Comparison of ENCODE assay signal across 9 mouse cellular contexts in genomic region chr2:11391725-11392124, GRCm38 (mm10).
DNase-seq lines count a peak whose midpoint lies in the region; ATAC-seq lines count a peak whose summit lies in the region.
"Had no signal": no experiment of that assay in that cellular context is flagged by ENCODE, and none has a peak within 500 bp of the region (broad histone marks: within the 10 kb centered on the region; RNA-seq: fewer than 3 reads in every experiment).

No protein-coding gene starts in this region.

- H3K9me3 ChIP-seq in forebrain, embryonic 15.5 days = no peaks in the 10 kb centered on the region
- H3K9me3 ChIP-seq in neural tube, embryonic 13.5 days = no peaks in the 10 kb centered on the region
- H3K9me3 ChIP-seq: embryonic facial prominence, embryonic 13.5 days had no signal

- H3K36me3 ChIP-seq in forebrain, embryonic 15.5 days = no peaks in the 10 kb centered on the region
- no peaks in the 10 kb centered on the region for H3K36me3 ChIP-seq in neural tube, embryonic 13.5 days
- H3K36me3 ChIP-seq: embryonic facial prominence, embryonic 13.5 days had no signal

- H3K9ac ChIP-seq in forebrain, embryonic 15.5 days (replicated peaks) = no peak overlapping the region
- H3K9ac ChIP-seq in neural tube, embryonic 13.5 days = no peak overlapping the region
- H3K9ac ChIP-seq: embryonic facial prominence, embryonic 13.5 days had no signal

- peaks cover 8% of the 10 kb centered on the region; the same call in 1 of the 2 replicates for H3K4me1 ChIP-seq in forebrain, embryonic 15.5 days
- peaks cover 15% of the 10 kb centered on the region for H3K4me1 ChIP-seq in neural tube, embryonic 13.5 days (replicated peaks)
- H3K4me1 ChIP-seq: embryonic facial prominence, embryonic 13.5 days had no signal

- no peak overlapping the region for H3K4me3 ChIP-seq in forebrain, embryonic 15.5 days
- H3K4me3 ChIP-seq in neural tube, embryonic 13.5 days = no peak overlapping the region
- H3K4me3 ChIP-seq: embryonic facial prominence, embryonic 13.5 days had no signal

- H3K27me3 ChIP-seq in forebrain, embryonic 15.5 days = no peaks in the 10 kb centered on the region
- no peaks in the 10 kb centered on the region for H3K27me3 ChIP-seq in neural tube, embryonic 13.5 days
- H3K27me3 ChIP-seq: embryonic facial prominence, embryonic 13.5 days had no signal

- ATAC-seq in forebrain, embryonic 15.5 days (replicated peaks) = peak; percentile 93
- peak; percentile 94 for ATAC-seq in neural tube, embryonic 13.5 days (ENCODE audit: low read depth)
- ATAC-seq in CD4-positive, CD25-positive, alpha-beta regulatory T cell, adult 4 months = no peak

- H3K4me2 ChIP-seq in forebrain, embryonic 15.5 days (replicated peaks) = no peak overlapping the region
- no peak overlapping the region for H3K4me2 ChIP-seq in neural tube, embryonic 13.5 days
- H3K4me2 ChIP-seq: embryonic facial prominence, embryonic 13.5 days had no signal

- WGBS in forebrain, embryonic 15.5 days = 11% methylated on average over 6 of the region's 6 CpGs
- WGBS in neural tube, embryonic 13.5 days = 7% methylated on average over 6 of the region's 6 CpGs

- peak overlapping the region; percentile 62 for H3K27ac ChIP-seq in forebrain, embryonic 15.5 days (replicated peaks)
- H3K27ac ChIP-seq in neural tube, embryonic 13.5 days (replicated peaks) = peak overlapping the region; percentile 59; the same call in 1 of the 2 replicates
- H3K27ac ChIP-seq: embryonic facial prominence, embryonic 13.5 days had no signal

- DNase-seq in layer of hippocampus, adult 18-20 months (ENCODE audit: low spot score in 2 of 2) = peak; percentile 0 to 31
- no peak for DNase-seq in layer of hippocampus, adult 9-10 months (ENCODE audit: low spot score)
- DNase-seq in layer of hippocampus, postnatal 14 days (ENCODE audit: low spot score in 2 of 2) = peak; percentile 16 to 74
- no peak for DNase-seq in adrenal gland, adult 2 months
- no peak for DNase-seq in gastrocnemius, adult 8-10 months (ENCODE audit: low spot score in 2 of 2)

Comparison
In these comparisons a context has a peak if more than half of its experiments do, and no peak if none do; other contexts are left out.
1. DNase-seq: peak in layer of hippocampus, adult 18-20 months (2 of 2) and layer of hippocampus, postnatal 14 days (2 of 2); none in layer of hippocampus, adult 9-10 months (single experiment), adrenal gland, adult 2 months (single experiment) and gastrocnemius, adult 8-10 months (0 of 2).